Mouse (Mus musculus) liver, postnatal 0 days (tissue): ENCODE results near the gene Fbxl5. TPM values are rescaled to one million over a fixed set of nuclear protein-coding genes. Genes with fewer than 3 reads are reported as not detected.

Experiments used
- ATAC-seq: fragments of 200-750 bp; cut with Nextera tagmentation; 2 replicates; pipeline ENCODE4 v1.8.0; 2017; ENCODE audit warnings: mild to moderate bottlenecking, moderate library complexity
- DNase-seq: peaks from one replicate; pipeline ENCODE4 v3.0.0-alpha.2; 2016
- H3K27ac ChIP-seq: fragments of 300-500 bp; sonication (generic); 2 replicates; pipeline ENCODE4 v1.5.1; 2014; ENCODE audit warnings: antibody characterized with exemption, moderate library complexity, mild to moderate bottlenecking, low read depth
- H3K27me3 ChIP-seq: fragments of 300-500 bp; sonication (generic); 2 replicates; pipeline ENCODE4 v1.6.1; 2014; ENCODE audit warnings: low read length, control low read depth, mixed read lengths; ENCODE audit not compliant: insufficient read depth
- H3K36me3 ChIP-seq: fragments of 300-500 bp; sonication (generic); replicated peaks from 2 replicates; pipeline ENCODE4 v1.6.1; 2014; ENCODE audit warnings: mild to moderate bottlenecking, control low read depth, low read length, moderate library complexity, mixed read lengths; ENCODE audit not compliant: insufficient read depth
- H3K4me1 ChIP-seq: fragments of 300-500 bp; sonication (generic); 2 replicates; pipeline ENCODE4 v1.6.1; 2014; ENCODE audit warnings: antibody characterized with exemption, mild to moderate bottlenecking, control low read depth; ENCODE audit not compliant: insufficient read depth
- H3K4me2 ChIP-seq: fragments of 300-500 bp; sonication (generic); 2 replicates; pipeline ENCODE4 v1.6.1; 2014; ENCODE audit warnings: low read depth, mild to moderate bottlenecking, low read length, moderate library complexity, mixed read lengths
- H3K4me3 ChIP-seq: fragments of 300-500 bp; sonication (generic); 2 replicates; pipeline ENCODE4 v1.5.1; 2014; ENCODE audit warnings: low read depth, low read length
- H3K9ac ChIP-seq: fragments of 300-500 bp; sonication (generic); replicated peaks from 2 replicates; pipeline ENCODE4 v1.6.1; 2014; ENCODE audit warnings: mild to moderate bottlenecking, moderate library complexity
- H3K9me3 ChIP-seq: fragments of 300-500 bp; sonication (generic); 2 replicates; pipeline ENCODE4 v1.6.1; 2016; ENCODE audit warnings: mild to moderate bottlenecking, control low read depth, low read length, mixed read lengths
- CTCF ChIP-seq: sonication (generic); IDR thresholded peaks from 2 replicates; pipeline ENCODE4 v1.5.1; 2016; ENCODE audit warnings: antibody characterized with exemption, low read depth
- EP300 ChIP-seq: IDR thresholded peaks from 2 replicates; pipeline ENCODE4 v1.6.1; 2016; ENCODE audit warnings: antibody characterized with exemption, low read depth, mild to moderate bottlenecking
- WGBS: fragments of 180-500 bp; shearing (Covaris S2); extraction: QIAGEN DNeasy Blood & Tissue Kit; methylation state at CpG from one replicate; pipeline ENCODE4 v1.1.7; 2014; ENCODE audit not compliant: insufficient replicate concordance; 5-methylcytosine and 5-hydroxymethylcytosine counted together
- polyA plus RNA-seq: library from polyadenylated mRNA; unstranded; fragments of >200 nt; fragmentation: Nextera tagmentation; extraction: Ambion mirVana; gene quantifications from 2 replicates; pipeline ENCODE4 v1.2.1, GENCODE M21; 2015

Fbxl5 gene
- polyA plus RNA-seq, 1 experiment from 2014 or later: 15.9 TPM

GRCm38 (mm10) chr5:43728375-43729165 lies 92.9 kb downstream of the Fbxl5 start:
- H3K4me1 ChIP-seq: no peaks in the 10 kb centered on the region
- DNase-seq (no peak), ATAC-seq (no peak)
- H3K4me3 ChIP-seq: no peak overlapping the region
- no peaks in the 10 kb centered on the region for H3K9me3 ChIP-seq
- 78% methylated on average over 11 of the region's 11 CpGs for WGBS
- TF ChIP-seq EP300: no peak
- no peak for TF ChIP-seq CTCF
- H3K27ac ChIP-seq: no peak overlapping the region
- H3K4me2 ChIP-seq: no peak overlapping the region
- no peaks in the 10 kb centered on the region for H3K36me3 ChIP-seq
- no peak overlapping the region for H3K9ac ChIP-seq
- no peaks in the 10 kb centered on the region for H3K27me3 ChIP-seq

GRCm38 (mm10) chr5:43723830-43724229 lies 97.6 kb downstream of the Fbxl5 start:
- Histone ChIP-seq H3K4me2 (no peak overlapping the region), H3K4me1 (no peaks in the 10 kb centered on the region), H3K27ac (no peak overlapping the region), H3K27me3 (no peaks in the 10 kb centered on the region), H3K4me3 (no peak overlapping the region), H3K9me3 (no peaks in the 10 kb centered on the region), H3K36me3 (no peaks in the 10 kb centered on the region), H3K9ac (no peak overlapping the region)
- WGBS: 81% methylated on average over 7 of the region's 7 CpGs
- ATAC-seq (no peak), DNase-seq (no peak)
- no peak for TF ChIP-seq EP300
- no peak for TF ChIP-seq CTCF

DNA sequence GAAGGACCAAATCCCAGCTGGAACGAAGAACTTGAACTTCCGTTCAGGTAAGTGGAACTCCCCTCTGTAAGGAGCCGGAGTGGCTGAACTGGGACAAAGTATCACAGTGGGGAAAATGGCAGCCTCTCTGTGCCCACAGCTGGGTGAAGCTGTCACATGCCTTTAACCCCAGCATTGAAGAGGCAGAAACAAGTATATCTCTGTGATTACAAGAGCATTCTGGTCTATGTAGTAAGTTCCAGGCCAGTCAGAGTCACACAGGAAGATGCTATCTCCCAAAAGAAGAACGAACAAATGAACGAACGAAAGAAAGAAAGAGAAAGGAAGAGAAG lies 99.0 kb downstream of the Fbxl5 start:
- H3K27me3 ChIP-seq: no peaks in the 10 kb centered on the region
- TF ChIP-seq CTCF: no peak
- TF ChIP-seq EP300: no peak
- H3K4me3 ChIP-seq: no peak overlapping the region
- no peaks in the 10 kb centered on the region for H3K4me1 ChIP-seq
- ATAC-seq: no peak
- H3K27ac ChIP-seq: no peak overlapping the region
- DNase-seq: no peak
- no peaks in the 10 kb centered on the region for H3K9me3 ChIP-seq
- WGBS: 84% methylated on average over 6 of the region's 6 CpGs
- no peaks in the 10 kb centered on the region; the same call in 1 of the 2 replicates for H3K36me3 ChIP-seq
- no peak overlapping the region for H3K9ac ChIP-seq
- no peak overlapping the region for H3K4me2 ChIP-seq

- WGBS: 67% methylated on average over 5 of the region's 5 CpGs
- ATAC-seq (no peak), DNase-seq (no peak)
- Histone ChIP-seq H3K9ac (no peak overlapping the region), H3K36me3 (no peaks in the 10 kb centered on the region; the same call in 1 of the 2 replicates), H3K27me3 (no peaks in the 10 kb centered on the region), H3K4me2 (no peak overlapping the region), H3K9me3 (no peaks in the 10 kb centered on the region), H3K4me3 (no peak overlapping the region), H3K4me1 (no peaks in the 10 kb centered on the region), H3K27ac (no peak overlapping the region)
- no peak for TF ChIP-seq EP300
- TF ChIP-seq CTCF: no peak
Observed at GRCm38 (mm10) chr5:43721538-43722451, 99.6 kb downstream of the Fbxl5 start.

DNA sequence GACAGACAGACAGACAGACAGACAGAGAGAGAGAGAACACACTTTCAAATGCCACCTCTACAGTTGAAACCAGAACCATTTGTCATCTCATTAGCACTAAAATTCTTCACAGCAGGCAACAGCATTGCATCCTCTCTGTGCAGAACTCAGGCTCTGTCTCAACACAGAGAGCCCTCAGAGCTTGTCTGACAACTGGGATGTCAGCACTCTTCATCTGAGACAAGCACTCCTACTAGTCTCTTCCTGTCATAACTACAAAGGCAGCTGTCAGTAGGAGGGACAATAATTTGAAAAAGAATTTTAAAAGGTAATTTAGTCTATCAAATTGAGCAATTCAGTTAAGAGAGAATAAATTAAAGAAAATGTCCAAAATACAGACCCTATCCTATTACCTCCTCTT lies 122.2 kb downstream of the Fbxl5 start:
- no peak for ATAC-seq

DNA sequence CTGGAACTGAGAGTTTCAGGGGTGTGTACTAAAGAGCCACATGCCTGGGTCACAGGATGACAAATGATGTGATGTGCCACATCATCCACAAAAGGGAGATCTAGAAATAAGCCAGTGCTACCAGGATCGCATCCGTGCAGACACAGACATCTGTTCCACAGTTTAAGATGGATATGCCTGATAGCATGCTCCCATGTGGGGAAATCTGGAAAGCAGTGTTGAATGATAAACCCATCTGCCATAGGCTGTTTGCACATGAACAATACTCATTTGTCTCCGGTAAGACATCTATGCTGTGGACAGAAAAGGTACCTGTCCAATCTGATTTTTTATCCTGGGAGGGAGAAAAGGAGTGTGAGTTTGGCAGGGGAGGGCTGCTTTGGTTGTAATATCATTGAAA lies 124.3 kb downstream of the Fbxl5 start:
- Histone ChIP-seq H3K4me2 (no peak overlapping the region), H3K4me3 (no peak overlapping the region), H3K9me3 (no peaks in the 10 kb centered on the region), H3K9ac (no peak overlapping the region), H3K36me3 (no peaks in the 10 kb centered on the region; the same call in 1 of the 2 replicates), H3K4me1 (no peaks in the 10 kb centered on the region), H3K27ac (no peak overlapping the region), H3K27me3 (no peaks in the 10 kb centered on the region)
- 93% methylated on average over 3 of the region's 3 CpGs for WGBS
- DNase-seq (no peak), ATAC-seq (no peak)
- no peak for TF ChIP-seq CTCF
- TF ChIP-seq EP300: no peak

More for the DNA sequence above, 122.2 kb downstream of the Fbxl5 start:
- no peak for DNase-seq
- TF ChIP-seq CTCF: no peak
- Histone ChIP-seq H3K36me3 (no peaks in the 10 kb centered on the region; the same call in 1 of the 2 replicates), H3K27ac (no peak overlapping the region), H3K4me2 (no peak overlapping the region), H3K4me3 (no peak overlapping the region), H3K9me3 (no peaks in the 10 kb centered on the region), H3K27me3 (no peaks in the 10 kb centered on the region), H3K4me1 (no peaks in the 10 kb centered on the region), H3K9ac (no peak overlapping the region)

Other genes with a start within 250 kb of the Fbxl5 start
- 0.82 and 1.00 TPM in 2 replicates for gene Cc2d2a, start 159.3 kb downstream of the Fbxl5 start, polyA plus RNA-seq
- gene Bst1, start 2.8 kb downstream of the Fbxl5 start, polyA plus RNA-seq: 3.1 TPM in 2 replicates
- gene Cd38, start 46.9 kb upstream of the Fbxl5 start, polyA plus RNA-seq: 18.6 and 20.5 TPM in 2 replicates
- 0.51 TPM in 1 of 2 replicates, not detected in the other for gene Gm7879, start 91.5 kb upstream of the Fbxl5 start, polyA plus RNA-seq
- gene Fgfbp1, start 160.1 kb upstream of the Fbxl5 start, polyA plus RNA-seq: 1.1 and 1.9 TPM in 2 replicates